Mouse (Mus musculus) stomach, postnatal 0 days (tissue): ENCODE results near the gene Spc24. TPM values are rescaled to one million over a fixed set of nuclear protein-coding genes. Genes with fewer than 3 reads are reported as not detected.

Experiments
- ATAC-seq: fragments of 200-750 bp; cut with Nextera tagmentation; 2 replicates; pipeline ENCODE4 v1.8.0; 2017; ENCODE audit not compliant: low FRiP score, low TSS enrichment
- DNase-seq: peaks from one replicate; pipeline ENCODE4 v3.0.0-alpha.2; 2016; ENCODE audit warnings: low spot score
- H3K27ac ChIP-seq: fragments of 300-500 bp; sonication (generic); replicated peaks from 2 replicates; pipeline ENCODE4 v1.5.1; 2014; ENCODE audit warnings: mild to moderate bottlenecking, control low read depth
- H3K27me3 ChIP-seq: fragments of 300-500 bp; sonication (generic); 2 replicates; pipeline ENCODE4 v1.6.1; 2014; ENCODE audit warnings: low read length; ENCODE audit not compliant: control insufficient read depth, insufficient read depth
- H3K36me3 ChIP-seq: fragments of 300-500 bp; sonication (generic); 2 replicates; pipeline ENCODE4 v1.6.1; 2014; ENCODE audit warnings: low read length, mixed read lengths; ENCODE audit not compliant: control insufficient read depth, insufficient read depth
- H3K4me1 ChIP-seq: fragments of 300-500 bp; sonication (generic); replicated peaks from 2 replicates; pipeline ENCODE4 v1.6.1; 2014; ENCODE audit warnings: antibody characterized with exemption; ENCODE audit not compliant: control insufficient read depth, insufficient read depth
- H3K4me2 ChIP-seq: fragments of 300-500 bp; sonication (generic); replicated peaks from 2 replicates; pipeline ENCODE4 v1.6.1; 2014; ENCODE audit warnings: low read depth, mild to moderate bottlenecking, control low read depth, moderate library complexity
- H3K4me3 ChIP-seq: fragments of 300-500 bp; sonication (generic); 2 replicates; pipeline ENCODE4 v1.5.1; 2014; ENCODE audit warnings: low read depth, low read length, control low read depth
- H3K9ac ChIP-seq: fragments of 300-500 bp; sonication (generic); 2 replicates; pipeline ENCODE4 v1.6.1; 2014; ENCODE audit warnings: mild to moderate bottlenecking, low read length, control low read depth, mixed read lengths
- H3K9me3 ChIP-seq: fragments of 300-500 bp; sonication (generic); 2 replicates; pipeline ENCODE4 v1.6.1; 2016; ENCODE audit warnings: low read length; ENCODE audit not compliant: control insufficient read depth
- CTCF ChIP-seq: IDR thresholded peaks from 2 replicates; pipeline ENCODE4 v1.5.1; 2016; ENCODE audit warnings: antibody characterized with exemption, low read depth, mild to moderate bottlenecking, moderate library complexity
- EP300 ChIP-seq: optimal IDR thresholded peaks from 2 replicates; pipeline ENCODE3; 2016; ENCODE audit warnings: antibody characterized with exemption
- WGBS: fragments of 180-500 bp; shearing (Covaris S2); extraction: QIAGEN DNeasy Blood & Tissue Kit; methylation state at CpG from one replicate; pipeline ENCODE4 v1.1.7; 2014; 5-methylcytosine and 5-hydroxymethylcytosine counted together
- polyA plus RNA-seq: library from polyadenylated mRNA; unstranded; fragments of >200 nt; fragmentation: Nextera tagmentation; extraction: Ambion mirVana; gene quantifications from 2 replicates; pipeline ENCODE4 v1.2.1, GENCODE M21; 2015

Spc24 gene
- polyA plus RNA-seq, 1 experiment from 2014 or later = 31.2 TPM

DNA sequence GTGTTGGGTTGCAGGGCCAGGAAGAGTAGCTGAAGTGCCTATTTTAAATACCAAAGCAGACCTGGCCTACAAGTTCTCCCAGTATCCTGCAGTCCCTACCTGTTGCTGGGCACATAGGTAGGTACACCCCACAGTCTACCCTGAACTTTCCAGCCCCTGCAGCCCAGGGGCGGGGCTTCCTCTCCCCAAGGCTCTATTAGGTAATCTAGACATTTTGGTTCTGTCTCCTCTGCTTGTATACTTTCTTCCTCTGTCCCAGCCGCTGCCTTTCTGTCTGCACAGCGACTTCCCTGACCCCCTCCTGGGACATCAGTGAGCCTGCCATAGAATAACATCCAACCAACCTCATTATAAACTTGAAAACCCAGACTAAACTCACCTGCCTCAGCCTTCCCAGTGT, 9.7 kb downstream of the Spc24 start:
- WGBS = 84% methylated on average over 3 of the region's 3 CpGs
- Histone ChIP-seq H3K27me3 (no peaks in the 10 kb centered on the region), H3K4me1 (peaks cover 3% of the 10 kb centered on the region; the same call in 1 of the 2 replicates), H3K36me3 (peaks cover 32% of the 10 kb centered on the region), H3K4me2 (no peak overlapping the region), H3K27ac (no peak overlapping the region), H3K9ac (no peak overlapping the region), H3K9me3 (no peaks in the 10 kb centered on the region), H3K4me3 (no peak overlapping the region)
- ATAC-seq (no peak), DNase-seq (no peak)
- TF ChIP-seq EP300 (no peak), CTCF (no peak)

DNA sequence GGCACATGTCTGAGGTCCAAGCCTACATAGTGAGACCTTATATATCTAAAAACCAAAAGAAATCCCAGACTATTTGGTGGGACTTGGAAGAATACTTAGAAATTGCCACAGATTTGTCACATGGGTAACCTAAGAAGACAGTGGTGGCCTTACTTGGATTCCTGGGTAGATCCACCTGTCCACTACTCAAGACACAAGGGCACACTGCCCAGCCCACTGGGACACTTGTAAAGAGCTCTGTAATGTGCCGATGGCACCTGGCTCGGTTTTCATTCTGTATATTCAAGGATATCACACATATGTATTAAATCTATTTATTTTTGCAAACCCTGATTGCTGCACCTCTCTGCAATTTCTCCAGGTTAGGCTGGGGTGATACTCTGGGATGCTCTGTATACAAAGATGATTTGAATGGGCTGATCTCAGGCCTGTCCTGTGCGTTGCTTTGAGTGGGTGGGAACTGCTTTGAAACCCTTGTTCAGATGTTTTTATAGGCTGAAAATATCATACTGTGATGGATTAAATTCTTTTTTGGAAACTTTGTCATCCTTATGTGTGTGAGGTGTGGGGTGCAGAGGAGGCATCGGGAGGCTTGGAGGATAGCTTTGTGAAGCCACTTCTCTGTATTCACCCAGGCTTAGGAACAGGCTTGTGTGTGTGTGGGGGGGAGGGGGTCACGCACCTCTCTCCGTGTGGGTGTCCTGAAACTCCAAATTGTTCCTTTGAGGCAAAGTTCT, 10.6 kb downstream of the Spc24 start:
- ATAC-seq = no peak
- Histone ChIP-seq H3K9me3 (no peaks in the 10 kb centered on the region), H3K4me2 (no peak overlapping the region), H3K27ac (no peak overlapping the region), H3K9ac (no peak overlapping the region; the same call in 1 of the 2 replicates), H3K27me3 (no peaks in the 10 kb centered on the region), H3K4me3 (no peak overlapping the region), H3K36me3 (peaks cover 35% of the 10 kb centered on the region), H3K4me1 (peaks cover 3% of the 10 kb centered on the region; the same call in 1 of the 2 replicates)
- 83% methylated on average over 6 of the region's 6 CpGs for WGBS
- TF ChIP-seq EP300 (no peak), CTCF (no peak)
- no peak for DNase-seq

DNA sequence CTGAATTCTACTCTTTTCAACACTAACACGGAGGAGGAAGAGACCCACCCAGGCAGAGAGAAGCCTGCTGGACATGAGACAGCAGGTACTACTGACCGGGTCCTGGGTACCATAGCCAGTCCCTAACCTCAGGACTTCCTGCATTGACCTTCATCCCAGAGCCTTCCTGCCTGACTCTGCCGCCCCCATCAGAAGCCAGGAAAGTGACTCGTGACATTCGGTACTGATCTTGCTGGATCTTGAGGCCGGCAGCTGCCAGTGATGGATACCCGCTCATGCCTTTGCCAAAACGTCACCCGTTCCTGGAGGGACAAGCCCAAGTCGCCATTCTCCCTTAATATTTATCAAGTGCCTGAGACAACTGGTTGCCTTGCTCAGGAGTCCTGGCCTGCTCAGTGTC, 11.6 kb downstream of the Spc24 start:
- ATAC-seq = no peak
- 81% methylated on average over 10 of the region's 10 CpGs for WGBS
- no peak overlapping the region for H3K27ac ChIP-seq

DNA sequence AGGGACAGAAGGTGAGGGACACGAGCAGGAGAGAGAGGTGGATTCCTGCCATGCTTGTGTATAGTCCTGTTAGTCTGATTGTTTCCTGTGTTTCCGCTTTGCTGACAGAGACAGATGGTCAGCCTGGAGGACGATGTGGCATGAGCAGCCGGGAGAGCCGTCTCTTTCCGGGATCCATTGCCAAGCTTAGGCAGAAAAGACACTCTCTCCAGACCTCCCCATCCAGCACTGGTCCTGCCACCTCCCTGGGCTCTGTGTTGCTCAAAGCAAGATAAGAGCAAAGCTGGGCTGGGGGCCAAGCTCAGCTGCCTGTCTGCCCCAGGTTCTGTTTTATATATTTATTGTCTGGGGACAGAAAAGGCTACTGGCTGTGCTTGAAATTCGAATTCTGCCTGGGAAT, 12.1 kb downstream of the Spc24 start:
- H3K27me3 ChIP-seq = no peaks in the 10 kb centered on the region
- no peak overlapping the region; the same call in 1 of the 2 replicates for H3K27ac ChIP-seq
- no peaks in the 10 kb centered on the region for H3K4me1 ChIP-seq
- no peaks in the 10 kb centered on the region for H3K9me3 ChIP-seq
- no peak for ATAC-seq
- H3K4me3 ChIP-seq = no peak overlapping the region
- TF ChIP-seq EP300 = no peak
- no peak for TF ChIP-seq CTCF
- H3K9ac ChIP-seq = no peak overlapping the region
- no peak overlapping the region for H3K4me2 ChIP-seq
- WGBS = 33% methylated on average over 7 of the region's 7 CpGs
- no peak for DNase-seq
- H3K36me3 ChIP-seq = peaks cover 41% of the 10 kb centered on the region

More for the DNA sequence above, 11.6 kb downstream of the Spc24 start:
- H3K27me3 ChIP-seq = no peaks in the 10 kb centered on the region
- peaks cover 41% of the 10 kb centered on the region for H3K36me3 ChIP-seq
- no peaks in the 10 kb centered on the region for H3K4me1 ChIP-seq
- no peak overlapping the region for H3K4me2 ChIP-seq
- H3K9ac ChIP-seq = no peak overlapping the region
- DNase-seq = no peak
- TF ChIP-seq EP300 (no peak), CTCF (no peak)
- no peaks in the 10 kb centered on the region for H3K9me3 ChIP-seq
- no peak overlapping the region for H3K4me3 ChIP-seq

DNA sequence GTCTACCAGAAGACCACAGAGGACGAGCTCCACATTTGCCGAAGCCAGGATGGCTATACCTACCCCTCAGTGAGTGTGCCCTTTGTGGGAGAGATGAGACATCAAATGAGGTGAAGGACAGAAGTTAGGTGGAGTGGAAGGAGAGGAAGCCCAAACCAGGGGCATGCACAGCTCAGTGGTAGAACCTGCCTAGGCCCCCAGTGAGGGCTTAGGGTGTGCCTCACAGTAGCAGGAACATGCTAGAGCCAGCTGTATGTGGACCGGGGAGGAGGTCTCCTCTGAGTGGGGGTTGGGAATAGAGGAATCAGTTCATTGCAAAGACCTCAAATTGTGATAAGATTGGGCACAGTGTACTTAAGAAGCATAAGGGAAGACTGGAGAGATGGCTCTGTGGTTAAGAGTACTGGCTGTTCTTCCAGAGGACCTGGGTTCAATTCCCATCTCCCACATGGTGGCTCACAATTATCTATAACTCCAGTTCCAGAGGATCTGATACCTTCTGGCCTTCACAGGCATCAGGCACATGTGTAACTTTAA, 12.8 kb downstream of the Spc24 start:
- 87% methylated on average over 3 of the region's 3 CpGs for WGBS
- Histone ChIP-seq H3K27me3 (no peaks in the 10 kb centered on the region), H3K9me3 (no peaks in the 10 kb centered on the region), H3K4me1 (no peaks in the 10 kb centered on the region), H3K27ac (no peak overlapping the region), H3K9ac (no peak overlapping the region), H3K4me3 (no peak overlapping the region), H3K4me2 (no peak overlapping the region), H3K36me3 (peaks cover 44% of the 10 kb centered on the region)
- TF ChIP-seq EP300 = no peak
- no peak for TF ChIP-seq CTCF
- DNase-seq (no peak), ATAC-seq (no peak)

DNA sequence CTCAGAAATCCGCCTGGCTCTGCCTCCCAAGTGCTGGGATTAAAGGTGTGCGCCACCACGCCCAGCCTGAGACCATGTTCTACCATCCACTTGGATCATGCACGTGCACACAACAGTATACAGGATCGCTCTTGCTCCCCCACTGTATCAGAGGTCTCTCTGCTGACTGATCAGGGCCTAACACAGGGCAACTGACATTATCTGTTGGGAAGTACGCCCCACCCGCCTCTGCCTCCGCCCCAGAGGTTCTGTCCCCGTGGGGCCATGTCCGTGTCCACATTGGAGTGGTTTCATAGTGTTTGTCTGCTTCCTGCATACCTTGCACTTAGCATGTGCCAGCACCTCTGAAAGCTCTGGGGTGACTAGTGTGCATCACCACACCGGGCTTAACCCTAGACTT, 18.6 kb downstream of the Spc24 start:
- 84% methylated on average over 11 of the region's 11 CpGs for WGBS
- Histone ChIP-seq H3K9me3 (no peaks in the 10 kb centered on the region), H3K4me3 (no peak overlapping the region), H3K27ac (no peak overlapping the region), H3K4me2 (no peak overlapping the region), H3K36me3 (peaks cover 64% of the 10 kb centered on the region), H3K4me1 (no peaks in the 10 kb centered on the region), H3K9ac (no peak overlapping the region), H3K27me3 (no peaks in the 10 kb centered on the region)
- ATAC-seq (no peak), DNase-seq (no peak)
- TF ChIP-seq EP300 = no peak
- no peak for TF ChIP-seq CTCF
